Mouse (Mus musculus): Measurements from ENCODE around the gene Orai2. TPM values are rescaled to one million over a fixed set of nuclear protein-coding genes. Genes with fewer than 3 reads are reported as not detected.
A peak's percentile ranks its signal among the peaks of the same experiment; 100 is the strongest.
"Not testable (repeated sequence)": the region's sequence is repeated elsewhere in the genome, so short reads cannot be mapped to it uniquely, and the experiment has no call there.

Gene Orai2
- total RNA-seq, 2 experiments from 2014 or later = 54.0 to 54.8 TPM

- intact Hi-C loops (cut with DNase I) = no loop called here
Measured at GRCm38 (mm10) chr5:136179594-136179993, 9.1 kb upstream of the Orai2 start.

DNA sequence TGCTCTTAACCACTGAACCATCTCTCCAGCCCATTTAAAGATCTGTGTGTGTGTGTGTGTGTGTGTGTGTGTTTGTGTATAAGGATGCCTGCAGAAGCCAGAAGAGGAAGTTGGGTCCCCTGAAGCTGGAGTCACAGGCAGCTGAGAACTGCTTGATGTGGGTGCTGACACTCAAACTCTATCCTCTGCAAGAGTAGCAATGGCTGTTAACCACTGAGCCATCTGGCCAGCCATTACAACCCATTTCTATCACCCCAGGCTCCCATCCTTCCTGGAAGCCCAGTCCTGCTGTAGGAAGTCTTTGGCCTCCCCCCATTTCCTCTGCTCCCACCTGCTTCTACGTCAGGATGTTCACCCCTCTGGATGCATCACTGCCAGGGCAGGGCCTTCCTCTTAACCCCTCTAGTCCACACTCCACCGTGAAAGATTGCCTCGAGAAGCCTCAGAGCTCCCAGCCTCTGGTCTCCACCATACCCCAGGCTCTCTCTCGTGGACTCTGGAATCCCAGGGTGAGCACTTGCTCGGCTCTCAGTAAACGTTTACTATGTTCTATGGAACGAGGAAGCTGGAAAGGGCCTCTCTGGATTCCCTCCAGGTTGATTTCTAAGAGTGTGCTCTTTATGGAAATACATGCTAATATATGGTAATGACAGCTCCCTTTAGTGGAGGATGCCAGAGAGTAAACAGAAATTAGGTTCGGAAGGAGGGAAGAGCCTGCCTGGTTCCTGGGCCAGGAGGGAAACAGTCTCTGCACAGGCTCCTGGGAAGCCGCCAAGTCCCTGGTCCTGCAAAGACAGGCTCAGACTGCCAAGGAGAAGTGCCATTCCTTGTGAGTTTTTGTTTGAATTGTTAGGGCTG lies 3.3 kb upstream of the Orai2 start:
- peak; percentile 55 to 66 for DNase-seq (ENCODE audit: low spot score in 2 of 2)
- intact Hi-C loops (cut with DNase I) = no loop called here

More at GRCm38 (mm10) chr5:136179594-136179993, 9.1 kb upstream of the Orai2 start:
- DNase-seq (ENCODE audit: low spot score in 2 of 2) = no peak

- intact Hi-C loops (cut with DNase I) = no loop called here
- DNase-seq (ENCODE audit: low spot score in 2 of 2) = no peak
Measured at GRCm38 (mm10) chr5:136172939-136173338, 2.4 kb upstream of the Orai2 start.

GRCm38 (mm10) chr5:136171363-136172341 lies 1.1 kb upstream of the Orai2 start:
- intact Hi-C loops (cut with DNase I) = no loop called here

GRCm38 (mm10) chr5:136169626-136170511 lies 644 bp downstream of the Orai2 start:
- DNase-seq (ENCODE audit: low spot score in 2 of 2) = peak; percentile 52 to 53
- intact Hi-C loops (cut with DNase I) = no loop called here

More at GRCm38 (mm10) chr5:136171363-136172341, 1.1 kb upstream of the Orai2 start:
- DNase-seq (ENCODE audit: low spot score in 2 of 2) = peak in 1 of 2 experiments; percentile 15

DNA sequence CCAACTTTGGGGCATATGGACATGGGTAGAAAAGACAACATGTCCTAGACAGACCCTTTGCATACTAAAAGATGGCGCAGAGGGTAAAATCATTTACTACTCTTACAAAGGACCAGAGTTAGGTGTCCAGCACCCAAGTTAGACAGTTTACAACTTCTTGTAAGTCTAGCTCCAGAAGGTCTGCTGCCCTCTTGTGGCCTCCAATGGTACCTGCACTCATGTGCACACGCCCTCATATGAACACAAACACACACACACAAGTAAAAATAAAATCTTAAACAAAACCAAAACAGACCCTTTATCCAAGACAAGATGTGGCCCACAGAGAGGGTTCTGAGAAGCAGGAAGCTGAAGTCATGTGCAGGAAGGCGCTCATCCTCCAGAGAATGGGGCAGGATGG lies 2.4 kb downstream of the Orai2 start:
- no peak for DNase-seq (ENCODE audit: low spot score in 2 of 2)
- intact Hi-C loops (cut with DNase I) = no loop called here

GRCm38 (mm10) chr5:136167296-136167695 lies 3.2 kb downstream of the Orai2 start:
- intact Hi-C loops (cut with DNase I) = no loop called here
- no peak for DNase-seq (ENCODE audit: low spot score in 2 of 2)

- intact Hi-C loops (cut with DNase I) = no loop called here
- DNase-seq (ENCODE audit: low spot score in 2 of 2) = no peak
Measured at GRCm38 (mm10) chr5:136165246-136165645, 5.3 kb downstream of the Orai2 start.

GRCm38 (mm10) chr5:136163807-136164474 lies 6.6 kb downstream of the Orai2 start:
- no peak for DNase-seq (ENCODE audit: low spot score in 2 of 2)
- intact Hi-C loops (cut with DNase I) = no loop called here

- DNase-seq (ENCODE audit: low spot score in 2 of 2); intact Hi-C loops (cut with DNase I): not testable (repeated sequence)
Measured at GRCm38 (mm10) chr5:136160084-136160483, 10.4 kb downstream of the Orai2 start.

DNA sequence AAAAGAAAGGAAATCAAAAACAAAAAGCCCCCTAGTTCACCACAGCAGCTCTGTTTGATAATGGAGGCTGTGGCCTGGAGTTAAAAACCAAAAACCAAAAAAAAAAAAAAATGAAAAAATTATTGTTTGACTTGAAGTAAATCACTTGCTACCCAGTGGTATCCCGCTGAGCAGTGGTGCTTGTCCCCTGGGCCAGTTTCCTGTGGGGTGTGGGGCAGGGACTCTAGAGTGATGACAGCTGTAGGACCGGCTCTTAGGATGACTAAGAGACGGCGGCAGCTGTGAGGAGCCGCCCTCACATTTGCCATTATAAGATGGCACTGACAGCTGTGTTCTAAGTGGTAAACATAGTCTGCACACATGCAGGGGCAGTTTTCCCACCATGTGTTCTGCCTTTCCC lies 15.1 kb downstream of the Orai2 start:
- intact Hi-C loops (cut with DNase I) = no loop called here
- no peak for DNase-seq (ENCODE audit: low spot score in 2 of 2)

DNA sequence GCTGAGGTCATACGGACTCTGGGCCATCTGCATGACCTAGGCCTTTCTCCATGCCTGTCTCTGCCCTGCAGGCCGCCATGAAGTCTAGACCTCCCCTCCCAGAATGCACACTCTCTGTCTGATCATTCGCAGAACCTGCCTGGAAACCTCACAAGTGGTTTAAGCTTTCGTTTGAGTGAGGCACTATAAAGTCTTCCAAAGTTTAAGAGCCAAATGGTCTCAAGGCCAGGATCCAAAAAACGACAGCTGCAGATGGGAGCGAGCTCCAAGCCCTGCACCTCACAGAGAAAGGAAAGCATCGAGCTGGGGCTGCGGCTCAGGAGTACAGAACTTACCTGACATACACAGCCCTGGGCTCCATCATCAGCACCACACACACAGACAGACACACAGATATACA lies 18.1 kb downstream of the Orai2 start:
- DNase-seq (ENCODE audit: low spot score in 2 of 2) = no peak
- intact Hi-C loops (cut with DNase I) = no loop called here

- intact Hi-C loops (cut with DNase I); DNase-seq (ENCODE audit: low spot score in 2 of 2): not testable (repeated sequence)
Measured at GRCm38 (mm10) chr5:136149134-136149576, 21.4 kb downstream of the Orai2 start.

DNA sequence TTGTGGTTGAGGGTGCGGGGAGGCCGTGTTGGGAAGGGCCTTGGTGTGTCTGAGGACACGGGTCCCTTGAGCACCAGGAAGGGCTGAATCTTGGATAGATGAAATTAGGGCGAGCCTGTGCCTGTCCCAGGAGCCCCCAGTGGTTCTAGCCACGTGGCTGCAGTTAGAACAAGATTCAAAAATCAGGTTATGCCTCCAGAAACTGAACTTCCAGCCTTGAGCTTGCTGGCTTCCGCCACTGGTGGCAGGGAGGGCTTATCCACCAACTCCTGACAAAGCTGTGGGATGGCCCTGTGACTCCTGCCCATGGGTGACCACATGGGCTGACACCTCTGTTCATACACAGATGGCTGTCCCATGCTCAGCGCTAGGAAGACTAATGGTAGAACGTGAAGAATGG lies 22.8 kb downstream of the Orai2 start:
- intact Hi-C loops (cut with DNase I) = no loop called here

DNA sequence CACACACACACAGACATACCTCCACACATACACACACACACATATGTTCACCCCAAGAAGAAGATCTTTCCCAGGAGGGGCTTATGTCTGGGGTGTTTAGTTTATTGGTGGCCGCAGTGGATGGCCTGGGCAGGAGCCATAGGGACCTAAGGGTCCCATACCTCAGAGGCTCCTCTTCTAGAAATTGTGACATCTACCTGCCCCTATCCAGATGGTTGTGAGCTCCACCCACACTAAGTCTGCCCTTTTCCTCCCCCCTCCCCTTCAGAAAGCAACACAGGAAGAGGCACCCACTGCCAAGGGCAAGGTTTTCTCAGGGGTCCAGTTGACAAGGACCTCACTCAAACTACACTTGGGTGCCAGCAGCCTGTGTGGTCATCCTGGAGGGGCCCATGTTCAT lies 23.6 kb downstream of the Orai2 start:
- intact Hi-C loops (cut with DNase I) = no loop called here
- no peak for DNase-seq (ENCODE audit: low spot score in 2 of 2)

More for the DNA sequence above, 22.8 kb downstream of the Orai2 start:
- DNase-seq (ENCODE audit: low spot score in 2 of 2) = no peak

- intact Hi-C loops (cut with DNase I) = no loop called here
Measured at GRCm38 (mm10) chr5:136144606-136145430, 25.7 kb downstream of the Orai2 start.

DNA sequence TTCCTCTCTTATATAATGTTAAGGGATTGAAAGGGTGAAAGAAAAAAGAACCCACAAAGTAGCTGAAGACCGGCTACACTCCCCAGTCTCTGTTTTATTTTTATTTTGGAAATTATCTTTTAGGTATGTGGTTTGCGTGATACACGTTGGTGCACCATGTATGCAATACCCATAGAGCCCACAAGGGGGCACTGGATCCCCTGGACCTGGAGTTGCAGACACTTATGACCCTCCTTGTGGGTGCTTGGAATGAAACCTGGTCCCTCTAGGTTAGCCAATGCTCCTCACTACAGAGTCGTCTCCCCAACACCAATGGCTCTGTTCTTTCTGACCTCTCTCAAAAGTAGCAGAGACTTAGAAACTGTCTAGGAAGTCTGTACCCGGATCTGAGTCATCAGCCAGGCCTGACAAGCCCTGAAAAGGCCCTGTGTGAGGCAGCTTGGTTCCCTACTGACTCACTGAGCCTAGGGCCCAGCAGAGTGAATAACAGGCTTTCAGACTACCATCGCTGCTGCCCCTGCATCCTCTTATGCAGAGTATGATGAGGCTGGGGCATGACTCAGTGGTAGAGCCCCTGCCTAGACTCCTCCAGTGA lies 27.3 kb downstream of the Orai2 start:
- intact Hi-C loops (cut with DNase I) = no loop called here
- DNase-seq (ENCODE audit: low spot score in 2 of 2) = no peak

More at GRCm38 (mm10) chr5:136144606-136145430, 25.7 kb downstream of the Orai2 start:
- DNase-seq (ENCODE audit: low spot score in 2 of 2) = no peak
